ENCODE assay signal across 8 mouse cellular contexts in genomic region chr12:101718755-101719150, GRCm38 (mm10). TPM values are rescaled to one million over a fixed set of nuclear protein-coding genes. Genes with fewer than 3 reads are reported as not detected.
DNase-seq lines count a peak whose midpoint lies in the region; ATAC-seq and TF ChIP-seq lines count a peak whose summit lies in the region.

No protein-coding gene starts in this region.

- H3K27me3 ChIP-seq in kidney, adult 2 months (replicated peaks; ENCODE audit: control insufficient read depth, insufficient read depth, low read length), result no peaks in the 10 kb centered on the region
- peaks cover 14% of the 10 kb centered on the region for H3K27me3 ChIP-seq in embryonic facial prominence, embryonic 14.5 days (replicated peaks; ENCODE audit: control insufficient read depth, insufficient read depth, low read length)
- H3K27me3 ChIP-seq in intestine, embryonic 15.5 days (replicated peaks), result peaks cover 9% of the 10 kb centered on the region
- peaks cover 12% of the 10 kb centered on the region for H3K27me3 ChIP-seq in neural tube, embryonic 14.5 days (ENCODE audit: control insufficient read depth, insufficient read depth, low read length)

- no peak for TF ChIP-seq CTCF in kidney, adult 2 months (conservative IDR thresholded peaks at IDR 0.05; ENCODE audit: insufficient read depth, insufficient read length, low read depth, low read length)
- no peak for TF ChIP-seq CTCF in lung, adult 2 months (IDR thresholded peaks at IDR 0.05; ENCODE audit: insufficient read depth, low read length)

- peak; percentile 50 for DNase-seq in kidney, adult 2 months
- no peak for DNase-seq in kidney, adult 18-20 months
- DNase-seq in embryonic facial prominence, embryonic 14.5 days (ENCODE audit: low spot score), result peak; percentile 45
- DNase-seq in lung, adult 2 months, result no peak
- no peak for DNase-seq in layer of hippocampus, postnatal 36 days
- DNase-seq in spleen, postnatal 4 days (ENCODE audit: low spot score in 2 of 2), result no peak

- H3K36me3 ChIP-seq in kidney, adult 2 months (ENCODE audit: control insufficient read depth, insufficient read depth, low read length), result no peaks in the 10 kb centered on the region
- no peaks in the 10 kb centered on the region for H3K36me3 ChIP-seq in embryonic facial prominence, embryonic 14.5 days (ENCODE audit: control insufficient read depth, insufficient read depth, low read length)
- H3K36me3 ChIP-seq in intestine, embryonic 15.5 days, result no peaks in the 10 kb centered on the region
- no peaks in the 10 kb centered on the region for H3K36me3 ChIP-seq in neural tube, embryonic 14.5 days (ENCODE audit: control insufficient read depth, insufficient read depth, low read length)

- WGBS in kidney, adult 2 months, result 2% methylated on average over 8 of the region's 9 CpGs
- 2% methylated on average over 9 of the region's 9 CpGs for WGBS in embryonic facial prominence, embryonic 14.5 days
- WGBS in intestine, embryonic 15.5 days, result 1% methylated on average over 9 of the region's 9 CpGs
- WGBS in lung, adult 2 months, result 1% methylated on average over 9 of the region's 9 CpGs
- WGBS in neural tube, embryonic 14.5 days, result under 1% methylated on average over 9 of the region's 9 CpGs

- no peak for TF ChIP-seq POLR2A in kidney, adult 2 months (IDR thresholded peaks at IDR 0.05; ENCODE audit: low read depth, low read length)
- TF ChIP-seq POLR2A in lung, adult 2 months (IDR thresholded peaks at IDR 0.05; ENCODE audit: borderline replicate concordance, extremely low read depth, low read depth, low read length), result no peak

- no peaks in the 10 kb centered on the region for H3K4me1 ChIP-seq in kidney, adult 2 months (ENCODE audit: control insufficient read depth, insufficient read depth, low read length)
- H3K4me1 ChIP-seq in embryonic facial prominence, embryonic 14.5 days (ENCODE audit: control insufficient read depth, insufficient read depth, low read length), result no peaks in the 10 kb centered on the region
- no peaks in the 10 kb centered on the region for H3K4me1 ChIP-seq in intestine, embryonic 15.5 days (replicated peaks)
- no peaks in the 10 kb centered on the region for H3K4me1 ChIP-seq in lung, adult 2 months (ENCODE audit: control insufficient read depth, insufficient read depth, low read length)
- H3K4me1 ChIP-seq in neural tube, embryonic 14.5 days (ENCODE audit: control insufficient read depth, insufficient read depth, low read length), result no peaks in the 10 kb centered on the region

- H3K27ac ChIP-seq in kidney, adult 2 months (ENCODE audit: insufficient read depth, low read depth, low read length), result no peak overlapping the region
- H3K27ac ChIP-seq in embryonic facial prominence, embryonic 14.5 days (replicated peaks; ENCODE audit: low read depth, low read length), result no peak overlapping the region
- no peak overlapping the region for H3K27ac ChIP-seq in intestine, embryonic 15.5 days
- H3K27ac ChIP-seq in neural tube, embryonic 14.5 days (ENCODE audit: low read depth, low read length), result no peak overlapping the region

- H3K9ac ChIP-seq in embryonic facial prominence, embryonic 14.5 days (ENCODE audit: low read depth, low read length), result peak overlapping the region; percentile 58
- peak overlapping the region; percentile 60 for H3K9ac ChIP-seq in intestine, embryonic 15.5 days
- 0 out of 2 replicates have a peak overlapping the region, but pooled peaks have one; percentile 50 for H3K9ac ChIP-seq in neural tube, embryonic 14.5 days (replicated peaks; ENCODE audit: low read depth, low read length)

- H3K9me3 ChIP-seq in embryonic facial prominence, embryonic 14.5 days (ENCODE audit: control insufficient read depth, low read length), result no peaks in the 10 kb centered on the region
- no peaks in the 10 kb centered on the region for H3K9me3 ChIP-seq in intestine, embryonic 15.5 days
- no peaks in the 10 kb centered on the region for H3K9me3 ChIP-seq in neural tube, embryonic 14.5 days (ENCODE audit: control insufficient read depth, low read length)

- peak overlapping the region; percentile 98 for H3K4me2 ChIP-seq in embryonic facial prominence, embryonic 14.5 days (ENCODE audit: low read depth, low read length)
- H3K4me2 ChIP-seq in intestine, embryonic 15.5 days (replicated peaks), result peak overlapping the region; percentile 98
- peak overlapping the region; percentile 99 for H3K4me2 ChIP-seq in neural tube, embryonic 14.5 days (ENCODE audit: low read depth, low read length)

- peak; percentile 79 for ATAC-seq in embryonic facial prominence, embryonic 14.5 days (ENCODE audit: low read depth)
- peak; percentile 76 for ATAC-seq in intestine, embryonic 15.5 days
- ATAC-seq in neural tube, embryonic 14.5 days (ENCODE audit: low read depth), result peak; percentile 81

- peak overlapping the region; percentile 52 for H3K4me3 ChIP-seq in kidney, adult 2 months (ENCODE audit: insufficient read depth, low read depth, low read length)
- peak overlapping the region; percentile 68 for H3K4me3 ChIP-seq in embryonic facial prominence, embryonic 14.5 days (ENCODE audit: low read depth, low read length)
- peak overlapping the region; percentile 64 for H3K4me3 ChIP-seq in intestine, embryonic 15.5 days (replicated peaks)
- H3K4me3 ChIP-seq in lung, adult 2 months (replicated peaks; ENCODE audit: extremely low read depth, low read depth, low read length), result peak overlapping the region; percentile 54
- peak overlapping the region; percentile 61 for H3K4me3 ChIP-seq in neural tube, embryonic 14.5 days (ENCODE audit: low read depth, low read length)

RNA-seq across cellular contexts. Expression of gene Tc2n, which starts 0.4 kb away (rescaled TPM):
- 0.19 and 0.27 TPM in 2 replicates for polyA plus RNA-seq in kidney, adult 2 months (2012; rRNA removed)
- polyA plus RNA-seq in embryonic facial prominence, embryonic 14.5 days (2014; fragmentation: Nextera tagmentation; extraction: Ambion mirVana), result 1.0 and 1.3 TPM in 2 replicates
- polyA plus RNA-seq in intestine, embryonic 15.5 days (2015; fragmentation: Nextera tagmentation; extraction: Ambion mirVana), result 3.5 and 4.0 TPM in 2 replicates
- polyA plus RNA-seq in lung, adult 2 months (2012; rRNA removed), result 0.87 and 1.1 TPM in 2 replicates
- polyA plus RNA-seq in neural tube, embryonic 14.5 days (2014; fragmentation: Nextera tagmentation; extraction: Ambion mirVana), result 0.17 and 0.32 TPM in 2 replicates
- total RNA-seq in layer of hippocampus, postnatal 36 days (2021), result under 1 TPM; 0.10 to 0.17 TPM

Comparison
In these comparisons a context has a peak if more than half of its experiments do, and no peak if none do; other contexts are left out.
1. DNase-seq: peak in kidney, adult 2 months (single experiment) and embryonic facial prominence, embryonic 14.5 days (single experiment); none in kidney, adult 18-20 months (single experiment), lung, adult 2 months (single experiment), layer of hippocampus, postnatal 36 days (0 of 2) and spleen, postnatal 4 days (0 of 2).
2. Peak in every context shown above with its lines, with median percentiles within 50 percentile points of each other: H3K4me3 ChIP-seq, ATAC-seq, H3K4me2 ChIP-seq and H3K9ac ChIP-seq.